Mouse (Mus musculus): ENCODE data around the gene Ugt1a6a.

DNA sequence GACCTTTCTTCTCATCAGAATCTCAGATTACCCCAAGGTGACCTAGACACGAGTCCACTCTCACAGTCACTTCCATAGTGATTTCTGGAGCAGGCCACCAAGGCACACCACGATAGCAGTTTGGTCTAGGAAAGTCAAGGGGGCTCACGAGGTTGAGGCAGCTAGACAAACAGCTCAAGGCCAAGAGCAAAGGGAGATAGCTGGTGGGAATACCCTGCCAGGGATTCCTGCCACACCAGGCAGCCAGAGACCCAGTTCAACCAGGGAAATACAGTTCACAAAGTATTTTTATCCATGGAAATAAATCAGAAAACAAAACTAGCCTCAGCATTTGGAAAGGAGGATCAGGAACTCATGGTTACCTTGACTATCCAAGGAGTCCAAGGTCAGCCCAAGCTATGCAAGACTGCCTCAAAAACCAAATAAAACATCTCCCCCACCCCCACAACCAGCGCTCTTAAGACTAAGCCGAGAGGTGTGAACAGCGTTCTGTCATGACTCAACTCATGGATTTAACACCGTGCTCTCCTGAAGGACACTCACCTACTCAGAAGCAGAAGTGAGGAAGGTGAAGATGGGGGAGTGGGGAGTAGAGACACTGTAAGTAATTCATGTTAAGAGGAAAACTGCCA, 129.7 kb downstream of the Ugt1a6a start:
- TF ChIP-seq MYOG (IDR thresholded peaks at IDR 0.05; ENCODE audit: control insufficient read depth, extremely low read depth, insufficient read length) (no peak), CTCF (IDR thresholded peaks at IDR 0.05; ENCODE audit: control insufficient read depth, insufficient read depth, insufficient read length) (no peak), USF1 (IDR thresholded peaks at IDR 0.05; ENCODE audit: low read depth) (no peak), MYOD1 (IDR thresholded peaks at IDR 0.05; ENCODE audit: control insufficient read depth, insufficient read length, low read depth) (no peak), MAX (IDR thresholded peaks at IDR 0.05) (no peak)
